Mouse (Mus musculus) bone marrow, adult 2 months (tissue): Measurements from ENCODE around the gene Mrps17.

Experiments
- CTCF ChIP-seq: fragments of 200-500 bp; IDR thresholded peaks from 2 replicates; pipeline ENCODE4 v1.5.1; 2011; ENCODE audit warnings: low read length, control low read depth; ENCODE audit not compliant: control insufficient read depth, insufficient read depth
- POLR2A ChIP-seq: fragments of 200-500 bp; IDR thresholded peaks from 2 replicates; pipeline ENCODE4 v1.6.1; 2011; ENCODE audit warnings: low read depth, mild to moderate bottlenecking, control low read depth, low read length, borderline replicate concordance; ENCODE audit not compliant: control insufficient read depth

- TF ChIP-seq POLR2A (no peak), CTCF (no peak)
Observed at GRCm38 (mm10) chr5:129730344-129730743, 15.0 kb downstream of the Mrps17 start.
